Mouse (Mus musculus) embryo, embryonic 11.5 days (tissue): ENCODE data around the gene Ric8a.

ENCODE experiments used
- DNase-seq: peaks from one replicate; pipeline ENCODE4 v3.0.0-alpha.2; 2012; ENCODE audit warnings: low read depth, low spot score

Ric8a gene

DNA sequence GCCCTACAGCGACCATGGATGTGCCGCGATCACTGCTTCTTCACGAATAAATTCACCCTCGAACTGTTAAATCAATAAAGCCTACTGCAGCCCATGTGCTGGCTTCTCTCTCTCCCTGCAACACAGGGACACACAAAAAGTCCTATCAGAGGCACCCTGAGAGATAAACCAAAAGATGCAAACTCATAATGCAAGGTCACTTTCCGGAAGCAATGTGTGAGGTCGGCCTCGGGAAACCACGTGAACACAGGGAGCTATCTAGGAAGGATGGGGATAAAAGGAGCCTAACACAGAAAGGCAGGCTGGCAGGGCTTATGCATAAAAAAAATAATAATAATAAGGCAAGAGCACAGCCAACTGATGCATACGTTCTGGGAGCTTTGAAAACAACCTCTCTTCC lies 10.1 kb upstream of the Ric8a start:
- no peak for DNase-seq

DNA sequence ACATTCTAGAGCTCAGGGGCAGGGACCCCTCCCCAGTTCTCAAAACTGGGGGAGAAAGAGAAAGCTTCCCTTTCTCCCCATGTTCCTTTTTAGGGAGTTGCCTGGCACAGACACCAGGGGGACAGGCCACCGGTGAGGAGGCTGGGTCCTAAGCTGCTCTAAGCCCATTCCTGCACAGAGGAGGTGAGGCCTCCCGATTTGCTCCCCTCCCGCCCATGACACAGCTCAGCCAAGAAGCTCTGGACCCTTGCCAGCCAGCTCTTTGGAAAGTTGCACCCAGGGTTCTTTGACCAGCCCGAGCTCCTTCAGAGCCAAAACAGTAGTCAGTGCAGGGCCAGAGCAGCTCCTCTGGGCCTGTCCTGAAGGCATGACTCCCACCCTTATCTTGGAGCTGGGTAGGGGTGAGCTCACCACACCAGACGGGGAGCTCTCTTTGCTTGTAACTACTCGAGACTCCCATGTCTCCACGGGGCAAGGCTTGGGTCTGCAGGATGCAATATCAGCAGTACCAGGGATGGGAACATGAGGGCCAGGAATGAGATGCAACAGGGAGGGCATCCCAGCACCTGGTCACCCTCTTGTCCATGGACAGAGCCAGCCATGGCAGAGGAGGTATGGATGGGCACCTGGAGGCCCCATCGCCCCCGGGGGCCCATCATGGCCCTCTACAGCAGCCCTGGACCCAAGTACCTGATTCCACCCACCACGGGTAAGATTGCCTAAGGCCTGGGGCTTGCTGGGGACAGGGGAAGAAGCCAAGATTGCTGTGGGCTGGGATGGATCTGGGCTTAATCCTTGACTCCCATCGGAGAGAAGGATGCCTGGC lies 8.8 kb upstream of the Ric8a start, which contains the start of gene Odf3:
Gene Odf3 (plus strand): TSS at position 51 of the 826 bp plus-strand sequence.
- DNase-seq: no peak

DNA sequence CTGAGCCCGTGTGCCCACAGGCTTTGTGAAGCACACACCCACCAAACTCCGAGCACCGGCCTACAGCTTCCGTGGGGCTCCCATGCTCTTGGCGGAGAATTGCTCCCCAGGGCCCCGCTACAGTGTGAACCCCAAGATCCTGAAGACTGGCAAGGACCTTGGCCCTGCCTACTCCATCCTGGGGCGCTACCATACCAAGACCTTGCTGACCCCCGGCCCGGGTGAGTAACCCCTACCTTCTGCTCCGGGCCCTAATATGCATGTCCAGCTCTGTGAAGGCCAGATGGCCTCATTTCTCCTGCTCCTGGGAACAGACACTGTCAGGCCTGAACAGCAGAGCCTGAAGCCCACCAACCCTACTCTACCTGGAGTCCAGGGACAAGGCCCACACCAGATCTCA lies 8.2 kb upstream of the Ric8a start:
- no peak for DNase-seq

DNA sequence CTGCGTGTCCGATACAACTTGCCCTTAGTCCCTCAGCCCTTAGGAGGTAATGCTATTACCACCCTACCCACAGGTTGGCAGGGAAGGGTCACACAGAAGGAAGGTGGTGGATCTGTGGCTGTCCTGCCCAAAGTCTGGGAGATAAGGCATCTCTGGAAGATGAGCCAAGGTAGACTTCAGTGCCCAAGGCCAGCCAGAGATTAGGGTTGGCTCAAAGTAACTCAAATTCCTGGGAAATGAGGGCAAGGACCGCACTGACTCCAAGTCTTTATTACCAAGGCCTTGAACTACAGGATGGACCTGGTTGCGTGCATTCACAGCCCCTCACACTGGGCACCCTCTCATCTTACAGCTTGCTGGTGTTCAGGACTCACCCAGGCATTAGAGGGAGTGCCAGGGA lies 4.8 kb upstream of the Ric8a start:
- DNase-seq: no peak

DNA sequence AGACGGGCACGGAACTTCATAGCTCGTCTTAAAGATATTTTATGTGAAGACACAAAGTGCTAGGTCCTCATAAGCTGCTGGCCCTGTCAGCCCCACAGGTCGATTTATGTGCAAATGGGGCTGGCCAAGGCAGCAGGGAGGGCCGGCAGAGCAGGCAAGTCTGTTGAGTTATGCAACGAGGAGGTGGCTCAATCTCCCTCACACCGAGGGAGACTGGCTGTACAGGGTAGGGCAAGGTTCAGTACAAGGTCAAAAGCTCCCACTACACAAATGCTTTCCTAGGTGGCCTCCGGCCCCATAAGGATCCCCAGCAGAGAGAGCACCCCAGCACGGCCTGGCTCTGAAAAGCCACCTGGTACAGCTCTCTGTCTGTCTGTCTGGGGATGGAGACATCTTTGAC lies 3.4 kb upstream of the Ric8a start:
- DNase-seq: no peak

DNA sequence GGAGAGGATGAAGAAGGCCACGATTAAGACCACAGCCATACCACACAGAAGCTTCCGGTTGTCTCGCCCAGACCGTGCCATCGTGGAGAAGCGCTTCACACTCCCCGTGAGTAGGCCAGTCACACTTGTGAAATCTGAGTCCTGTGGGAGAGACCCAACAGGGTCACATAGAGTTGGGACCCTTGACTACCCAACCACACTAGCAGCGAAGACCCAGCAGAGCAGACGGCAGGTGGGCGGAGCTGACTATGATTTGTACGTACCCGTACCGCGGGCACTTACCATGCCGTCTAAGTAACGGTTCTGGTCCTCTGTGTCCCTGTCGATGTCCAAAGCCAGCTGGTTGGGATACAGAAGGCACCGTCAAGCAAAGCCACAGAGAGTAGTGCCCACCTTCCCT lies 2.3 kb upstream of the Ric8a start:
- no peak for DNase-seq

DNA sequence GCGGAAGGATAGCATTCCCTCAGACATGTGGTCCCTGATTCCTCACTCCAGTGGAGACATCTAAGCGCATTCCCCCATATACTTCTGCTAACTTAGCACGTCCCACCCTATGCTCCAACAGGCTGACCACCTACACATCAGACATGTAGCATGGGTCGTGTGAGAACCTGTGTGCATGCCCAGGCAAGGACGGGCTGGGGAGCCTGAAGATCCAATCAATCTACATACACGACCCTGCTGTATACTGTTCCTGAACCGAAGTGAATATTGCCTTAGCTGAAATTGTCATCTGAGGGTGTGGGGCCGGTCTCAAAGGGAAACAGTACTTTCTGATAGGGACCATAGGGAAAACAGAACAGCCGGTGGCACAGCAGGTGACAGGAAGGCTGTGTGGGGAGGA lies 1.6 kb upstream of the Ric8a start:
- DNase-seq: no peak

DNA sequence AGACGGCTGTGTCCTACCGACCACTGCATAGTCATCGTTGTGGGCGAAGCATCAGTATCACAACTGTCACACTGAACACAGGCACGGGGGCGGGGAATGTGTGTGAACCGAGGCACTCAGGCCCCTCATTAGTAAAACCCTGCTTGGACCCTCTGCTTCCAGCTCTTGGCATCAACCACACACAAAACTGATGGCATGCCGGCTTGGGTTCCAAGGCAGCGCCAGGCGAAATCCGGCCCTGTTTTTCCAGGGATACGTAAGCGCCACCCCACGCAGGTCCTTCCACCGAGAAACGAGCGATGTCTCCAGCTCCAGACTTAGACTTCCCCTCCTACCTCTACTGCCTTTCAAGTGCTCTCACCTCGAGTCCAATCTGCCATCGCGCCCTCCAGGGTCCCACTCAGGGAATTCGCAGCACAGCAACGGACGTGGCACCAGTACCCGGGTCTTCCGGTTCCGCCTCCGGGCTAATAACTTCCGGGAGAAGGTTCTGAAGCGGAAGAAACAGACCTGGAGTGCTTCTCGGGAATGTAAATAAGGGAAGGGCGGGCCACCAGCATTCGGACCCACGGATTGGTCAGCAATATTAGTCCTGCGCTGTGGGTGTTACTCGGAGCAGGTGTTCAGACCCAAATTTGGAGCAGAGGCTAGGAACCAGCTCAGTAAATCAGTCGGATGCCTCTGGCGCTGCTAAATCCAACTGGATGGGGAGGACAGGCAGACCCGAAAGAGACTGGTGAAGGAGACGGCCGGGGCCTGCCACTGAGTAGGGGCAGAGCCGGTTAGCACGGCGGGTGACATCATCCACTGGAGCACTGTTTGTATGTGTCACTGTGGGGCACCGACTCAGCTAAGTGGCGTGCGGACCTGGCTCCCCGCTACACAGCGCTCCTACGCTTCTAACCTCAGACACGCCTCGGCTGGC lies 635 bp upstream of the Ric8a start, which contains the start of gene Gm45785:
Gene Gm45785 (minus strand): TSS at position 472 of the 925 bp plus-strand sequence.
- peak; percentile 78 for DNase-seq

DNA sequence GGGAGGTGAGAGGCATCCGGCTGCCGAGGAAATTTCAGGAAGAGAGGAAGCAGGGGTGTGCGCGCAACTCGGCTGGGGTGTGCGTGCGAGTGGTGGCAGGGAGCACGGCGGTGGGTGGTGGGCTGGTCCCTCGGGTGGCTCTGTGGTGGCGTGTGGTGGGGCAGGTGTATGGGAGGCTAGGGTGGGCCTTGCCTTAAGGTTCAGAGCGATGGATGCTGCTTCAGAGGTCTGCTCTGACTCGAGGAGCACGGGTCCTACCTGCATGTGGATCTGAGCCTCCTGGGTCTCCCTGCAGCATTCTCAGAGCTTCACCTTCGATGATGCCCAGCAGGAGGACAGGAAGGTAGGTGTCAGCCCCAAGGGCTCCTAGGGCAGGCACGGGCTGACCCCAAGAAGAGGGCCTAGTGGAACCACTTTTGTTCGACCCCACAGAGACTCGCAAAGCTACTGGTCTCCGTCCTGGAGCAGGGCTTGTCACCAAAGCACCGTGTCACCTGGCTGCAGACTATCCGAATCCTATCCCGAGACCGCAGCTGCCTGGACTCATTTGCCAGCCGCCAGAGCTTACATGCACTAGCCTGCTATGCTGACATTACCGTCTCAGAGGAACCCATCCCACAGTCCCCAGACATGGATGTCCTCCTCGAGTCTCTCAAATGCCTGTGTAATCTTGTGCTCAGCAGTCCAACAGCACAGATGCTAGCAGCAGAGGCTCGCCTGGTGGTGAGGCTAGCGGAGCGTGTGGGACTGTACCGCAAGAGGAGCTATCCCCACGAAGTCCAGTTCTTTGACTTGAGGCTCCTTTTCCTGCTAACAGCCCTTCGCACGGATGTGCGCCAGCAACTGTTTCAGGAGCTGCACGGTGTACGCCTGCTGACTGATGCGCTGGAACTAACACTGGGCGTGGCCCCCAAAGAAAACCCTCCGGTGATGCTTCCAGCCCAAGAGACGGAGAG lies 1.1 kb downstream of the Ric8a start, which contains the start of gene Bet1l:
Gene Bet1l (minus strand): TSS at position 28 of the 956 bp plus-strand sequence.
- DNase-seq: no peak

DNA sequence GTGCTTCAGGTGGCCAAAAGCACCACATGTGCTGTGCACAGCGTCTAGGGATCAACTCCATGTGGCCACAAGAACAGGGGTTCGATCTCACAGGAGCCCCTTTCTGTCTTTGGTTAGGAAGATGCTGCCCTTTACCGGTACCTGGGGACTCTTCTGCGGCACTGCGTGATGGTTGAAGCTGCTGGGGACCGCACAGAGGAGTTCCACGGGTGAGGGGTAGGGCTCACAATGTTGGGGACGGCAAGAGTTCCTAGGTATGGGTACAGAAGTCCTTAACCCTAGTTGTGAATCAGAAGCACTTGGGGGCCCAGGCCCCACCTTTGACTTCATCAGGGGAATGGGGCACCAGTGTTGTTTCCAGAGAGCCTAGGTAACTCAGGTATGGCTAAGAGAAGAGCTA lies 2.0 kb downstream of the Ric8a start:
- DNase-seq: no peak

DNA sequence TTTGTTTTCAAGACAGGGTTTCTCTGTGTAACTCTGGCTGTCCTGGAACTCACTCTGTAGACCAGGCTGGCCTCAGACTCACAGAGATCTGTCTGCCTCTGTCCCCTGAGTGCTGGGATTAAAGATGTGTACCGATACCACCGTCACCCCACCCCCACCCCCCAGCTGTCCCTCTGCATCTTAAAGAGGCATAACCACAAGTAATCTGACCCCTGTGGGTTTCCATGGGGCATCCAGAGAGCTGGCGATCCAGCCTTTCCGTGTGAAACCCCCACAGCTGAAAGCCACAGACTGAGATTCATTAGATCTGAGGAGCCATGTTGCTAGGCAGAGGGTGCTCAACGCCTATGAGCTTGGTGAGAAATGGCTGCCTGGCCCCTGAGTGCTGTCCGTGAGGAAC lies 3.2 kb downstream of the Ric8a start:
- no peak for DNase-seq

DNA sequence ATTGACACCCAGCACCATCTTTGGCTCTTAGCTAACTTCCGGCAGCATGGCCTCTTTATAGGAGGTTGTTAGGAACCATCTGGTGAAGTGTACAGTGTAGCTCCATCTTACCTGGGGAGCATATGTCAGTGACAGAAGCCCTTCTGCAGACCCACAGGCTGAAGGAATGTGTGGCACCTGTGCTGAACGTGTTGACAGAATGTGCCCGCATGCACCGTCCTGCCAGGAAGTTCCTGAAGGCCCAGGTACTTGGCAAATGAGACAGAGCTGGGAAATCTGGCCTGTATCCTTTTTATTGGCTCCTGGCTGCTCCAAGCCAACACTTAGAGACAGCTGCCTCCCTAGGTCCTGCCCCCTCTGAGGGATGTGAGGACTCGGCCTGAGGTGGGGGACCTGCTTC lies 4.0 kb downstream of the Ric8a start:
- no peak for DNase-seq

DNA sequence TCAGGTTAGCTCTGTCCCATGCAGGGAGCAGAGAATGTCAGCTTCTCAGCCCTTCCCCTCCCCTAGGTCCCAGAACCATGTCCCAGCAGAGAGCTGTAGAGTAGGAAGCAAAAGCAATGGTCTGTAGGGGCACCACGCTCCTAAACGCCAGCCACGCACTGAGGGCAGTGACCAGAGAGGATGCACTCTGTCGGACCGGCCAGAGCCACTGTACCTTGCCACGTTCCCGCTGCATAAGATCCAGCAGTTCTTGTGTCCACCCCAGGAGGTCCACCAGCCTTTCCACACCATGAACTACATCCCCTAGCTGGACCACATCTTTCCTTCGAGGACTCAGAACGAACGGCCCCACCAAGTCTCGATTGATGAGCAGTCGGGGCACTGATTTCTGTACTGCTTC lies 8.0 kb downstream of the Ric8a start:
- no peak for DNase-seq

DNA sequence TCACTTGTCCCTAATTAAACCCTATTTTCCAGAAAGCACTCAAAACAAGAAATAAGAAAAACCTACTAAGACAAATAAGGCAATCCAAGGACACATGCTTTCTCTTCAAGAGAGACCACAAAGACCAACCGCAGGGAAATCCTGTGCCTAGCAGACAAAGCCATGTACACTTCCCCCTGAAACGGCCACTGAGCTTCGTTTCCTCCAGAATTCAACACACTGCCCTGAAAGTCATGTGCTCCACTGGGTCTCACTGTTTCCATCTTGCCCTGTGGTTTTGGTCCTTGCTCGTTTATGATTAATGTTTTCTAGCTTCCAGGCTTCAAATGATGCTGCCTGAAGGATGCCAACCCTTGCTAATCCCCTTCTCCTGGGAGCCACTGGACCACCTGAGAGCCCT lies 17.5 kb downstream of the Ric8a start:
- DNase-seq: no peak

DNA sequence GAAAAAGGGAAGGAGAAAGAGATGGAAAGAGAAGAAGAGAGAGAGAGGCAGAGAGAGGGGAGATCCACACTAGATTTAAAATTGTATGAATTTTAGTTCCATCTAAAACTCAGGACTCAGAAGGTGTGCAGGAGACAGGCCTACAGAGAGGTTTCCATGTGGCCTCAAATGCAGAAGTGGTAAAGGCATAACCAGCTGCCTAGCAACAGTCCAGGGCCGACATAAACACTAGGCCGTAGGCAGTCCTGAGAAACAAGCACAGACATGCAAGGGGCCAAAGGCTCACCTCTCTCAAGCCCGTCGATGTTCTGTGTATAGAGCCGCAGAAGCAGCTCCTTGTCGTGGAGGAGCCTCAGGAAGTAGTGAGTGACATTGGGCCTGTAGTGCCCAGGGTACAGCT lies 20.6 kb downstream of the Ric8a start:
- no peak for DNase-seq

DNA sequence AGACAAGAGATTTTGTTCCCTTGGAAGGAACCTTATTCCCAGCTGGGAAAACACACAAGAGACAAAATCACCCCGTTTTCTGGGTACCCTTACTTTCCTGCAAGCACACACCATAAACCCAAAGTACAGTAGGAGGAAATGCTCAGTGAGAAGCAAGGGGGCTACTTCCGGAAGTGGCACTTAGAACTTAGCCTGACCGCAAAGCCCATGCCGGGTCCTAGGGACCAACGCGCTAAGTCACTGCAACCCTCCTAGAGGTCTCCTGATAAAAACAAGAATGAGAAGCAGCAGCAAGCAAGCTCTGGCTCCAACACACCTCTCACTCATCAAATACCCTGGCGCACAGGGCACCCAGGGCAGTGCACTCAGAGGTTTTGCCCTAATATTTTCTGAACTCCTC lies 22.6 kb downstream of the Ric8a start:
- no peak for DNase-seq

DNA sequence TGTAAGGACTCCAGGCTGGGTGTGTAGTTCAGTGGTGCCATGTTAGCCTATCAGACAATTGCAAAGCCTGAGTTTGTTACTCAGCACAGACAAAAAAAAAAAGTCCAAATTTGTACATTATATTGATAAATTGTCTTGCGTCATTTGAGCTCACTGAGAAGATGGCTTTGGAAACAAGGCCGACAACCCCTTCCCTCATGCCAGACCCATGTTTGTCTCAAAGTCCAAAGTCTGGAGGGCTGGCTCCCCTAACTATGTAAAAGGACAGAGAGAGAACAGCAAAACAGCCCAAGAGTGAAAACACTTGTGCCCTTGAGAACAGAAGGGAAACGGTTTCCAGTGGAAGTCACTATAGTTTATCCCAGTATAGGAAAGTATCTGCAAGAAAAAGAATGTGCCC lies 23.7 kb downstream of the Ric8a start:
- DNase-seq: no peak

DNA sequence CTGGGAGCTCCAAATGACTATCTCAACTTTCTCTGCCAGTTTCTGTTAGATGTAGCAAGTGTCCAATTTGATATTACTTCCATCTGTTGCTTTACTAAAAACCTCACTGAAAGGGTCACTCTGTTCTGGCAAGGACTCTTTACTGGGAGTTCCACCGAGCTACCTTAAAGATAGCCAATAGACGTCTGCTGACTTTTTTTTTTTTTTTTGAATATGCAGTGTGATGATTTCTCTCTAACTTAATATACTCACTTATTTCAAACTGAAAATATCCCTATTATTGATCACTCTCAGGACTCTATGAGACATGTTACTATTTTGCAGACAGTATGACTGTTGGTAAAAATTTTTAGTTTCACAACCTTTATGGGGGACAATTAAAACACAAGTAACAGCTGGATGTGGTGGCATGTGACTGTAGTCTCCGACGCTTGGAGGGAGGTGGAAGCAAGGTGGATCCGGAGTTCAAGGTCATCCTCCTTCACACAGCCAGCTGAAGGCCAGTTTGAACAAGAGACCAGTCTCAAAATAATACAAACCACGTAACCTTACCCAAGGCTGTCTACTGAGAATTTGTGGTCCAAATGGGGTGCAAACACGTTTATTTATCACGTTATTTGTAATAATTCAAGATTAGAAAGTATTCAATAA lies 24.2 kb downstream of the Ric8a start:
- no peak for DNase-seq

DNA sequence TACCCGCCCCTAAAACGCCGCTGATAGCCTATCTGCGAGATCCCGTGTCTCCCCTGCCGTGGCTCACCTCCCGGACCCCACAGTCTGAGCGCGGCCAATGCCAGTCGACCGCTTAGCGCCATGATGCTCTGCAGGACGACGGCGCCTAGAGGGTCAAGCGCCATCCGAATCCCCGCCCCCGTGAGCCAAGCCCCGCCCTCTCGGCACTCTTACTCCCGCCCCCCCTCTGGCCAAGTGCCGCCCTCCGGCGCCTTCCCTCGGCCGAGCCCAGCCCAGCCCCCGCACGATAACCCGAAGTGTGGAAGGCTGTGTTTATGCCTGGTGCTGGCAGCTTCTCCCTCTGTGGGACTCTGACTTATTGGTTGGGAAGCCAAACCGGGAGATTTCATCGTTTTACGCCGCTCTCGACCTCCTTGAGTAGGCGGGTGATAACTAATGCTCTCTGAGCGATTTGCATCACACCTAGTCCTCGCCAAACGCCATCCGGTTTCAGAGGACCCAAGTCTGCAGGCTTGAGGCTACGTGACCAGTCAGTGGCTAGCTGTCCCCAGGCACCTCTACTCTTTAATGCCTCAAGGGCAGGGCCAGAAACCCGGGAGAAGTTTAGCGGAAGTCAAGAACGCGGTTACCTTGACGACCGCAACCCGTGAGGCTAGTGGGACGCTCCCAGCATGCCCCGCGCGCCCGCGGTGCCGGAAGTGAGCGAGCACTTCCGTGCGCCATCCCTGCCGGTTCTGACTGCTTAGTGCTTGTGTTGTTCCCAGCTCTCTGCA lies 25.1 kb downstream of the Ric8a start, which contains the start of the genes Psmd13 and Sirt3:
Gene Psmd13 (plus strand): TSS at position 273 of the 773 bp plus-strand sequence.
Gene Sirt3 (minus strand): TSS at position 614 of the 773 bp plus-strand sequence.
- DNase-seq: peak; percentile 89

DNA sequence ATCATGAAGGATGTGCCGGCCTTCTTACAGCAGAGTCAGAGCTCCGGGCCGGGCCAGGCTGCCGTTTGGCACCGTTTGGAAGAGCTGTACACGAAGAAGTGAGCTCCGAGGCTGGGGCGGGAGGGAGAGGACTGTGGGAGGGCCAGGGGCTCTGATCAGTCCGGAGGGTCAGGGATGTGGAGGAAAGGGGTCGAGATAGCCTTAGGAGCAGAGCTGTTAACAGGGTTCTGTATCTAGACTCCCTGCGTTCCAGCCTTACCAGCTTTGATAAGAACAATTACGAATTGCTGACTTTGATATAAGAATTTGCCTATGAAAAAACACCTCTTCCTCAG lies 25.7 kb downstream of the Ric8a start:
- no peak for DNase-seq
